Mouse (Mus musculus) mesoderm, embryonic 11.5 days (tissue): ENCODE data around the gene Erich2.

ENCODE experiments used
- DNase-seq: peaks from one replicate; pipeline ENCODE4 v3.0.0-alpha.2; 2012; ENCODE audit warnings: low read depth, low spot score

The Erich2 gene

DNA sequence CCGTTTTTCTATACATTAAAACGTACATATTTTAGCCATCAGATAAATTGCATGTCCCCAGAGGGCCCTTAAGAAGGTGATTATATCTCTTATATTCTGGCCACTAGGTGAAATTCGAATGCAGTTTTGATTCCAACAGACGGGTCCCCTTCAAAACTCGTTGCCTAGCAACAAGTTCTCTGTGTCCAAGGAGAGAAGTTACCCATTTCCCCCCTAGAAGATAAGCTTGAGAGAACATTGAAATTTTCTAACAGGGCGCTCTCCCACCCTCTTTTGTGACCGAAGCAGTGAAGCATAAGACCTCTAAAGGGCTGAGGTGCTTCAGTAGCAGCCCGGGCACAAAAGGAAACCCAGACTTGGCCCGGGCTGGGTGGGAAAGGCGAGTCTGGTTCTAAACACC lies at the start of gene Erich2:
TSS of gene Erich2 (plus strand) at position 324 of the 400 bp plus-strand sequence.
- no peak for DNase-seq

DNA sequence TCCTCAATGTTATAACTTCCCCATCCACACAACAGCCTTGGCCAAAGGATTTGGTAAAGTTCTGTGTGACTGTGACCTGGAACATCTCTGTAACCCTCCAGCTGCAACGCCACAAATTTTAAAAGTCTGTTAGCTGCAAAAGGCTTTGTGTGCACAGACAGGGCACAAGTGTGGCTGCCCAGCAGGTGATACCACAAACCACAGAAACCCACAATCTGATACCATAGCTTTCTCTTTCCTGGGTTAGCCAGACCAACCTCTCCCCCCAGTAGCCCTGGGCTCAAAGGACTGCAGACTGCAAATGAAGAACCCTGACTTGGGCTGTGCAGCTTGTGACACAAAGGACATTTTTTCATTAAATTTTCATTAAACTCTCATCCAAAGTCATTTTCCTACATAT lies 45.0 kb upstream of the Erich2 start:
- DNase-seq: no peak

DNA sequence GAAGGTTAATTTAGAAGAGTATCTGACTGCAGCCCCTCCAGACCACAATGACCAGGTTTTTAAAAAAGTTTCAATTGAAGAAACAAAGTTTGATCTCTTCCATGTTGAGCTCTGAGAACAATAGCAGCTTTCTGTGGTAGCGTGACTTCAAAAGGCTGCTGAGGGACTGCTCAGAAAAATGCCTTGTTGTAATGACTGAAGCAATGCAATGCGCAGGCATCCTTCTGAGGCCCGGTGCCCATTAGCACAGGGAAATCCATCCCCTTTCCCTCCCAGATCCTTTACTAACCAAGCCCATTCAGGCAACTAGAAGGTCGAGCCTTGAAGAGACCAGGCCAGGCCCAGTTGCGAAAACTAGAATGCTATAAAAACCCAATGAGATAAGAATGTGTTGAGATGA lies 37.5 kb upstream of the Erich2 start:
- no peak for DNase-seq

DNA sequence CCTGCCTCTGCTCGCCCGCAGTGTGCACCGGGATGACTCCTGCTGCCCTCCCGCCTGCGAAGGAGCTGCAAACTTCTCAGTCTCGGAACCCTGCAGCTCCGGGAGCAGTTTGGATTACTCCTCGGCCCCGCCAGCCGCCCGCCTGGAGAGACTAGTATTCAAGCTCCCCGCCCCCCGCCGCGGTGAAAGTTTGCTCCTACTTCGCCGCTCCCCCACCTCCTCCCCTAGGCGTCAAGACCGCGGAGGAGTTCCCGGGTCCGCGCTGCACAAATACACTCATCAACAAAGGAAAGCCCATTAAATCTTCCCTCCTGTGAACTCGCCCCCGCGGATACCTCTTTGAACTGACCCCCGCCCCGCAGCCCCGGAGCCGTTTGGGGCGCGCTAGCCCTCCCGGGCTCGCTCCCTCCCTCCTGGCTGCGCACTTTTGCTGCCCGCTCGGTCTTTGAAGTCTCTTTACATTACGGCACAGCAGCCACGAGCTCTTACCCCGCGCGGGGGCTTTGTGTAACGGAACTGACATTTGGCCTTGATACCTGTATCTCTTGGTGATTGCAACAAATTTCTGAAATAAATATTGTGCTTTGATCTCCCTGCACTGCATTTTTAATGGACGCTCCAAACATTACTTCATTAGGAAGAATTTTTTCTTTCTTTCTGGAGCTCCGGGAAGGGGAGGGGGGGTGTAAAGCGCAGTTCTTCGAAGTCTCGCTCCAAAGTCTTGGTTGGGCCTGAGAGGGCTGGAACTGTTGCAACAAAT lies 36.6 kb upstream of the Erich2 start:
- peak; percentile 44 for DNase-seq

DNA sequence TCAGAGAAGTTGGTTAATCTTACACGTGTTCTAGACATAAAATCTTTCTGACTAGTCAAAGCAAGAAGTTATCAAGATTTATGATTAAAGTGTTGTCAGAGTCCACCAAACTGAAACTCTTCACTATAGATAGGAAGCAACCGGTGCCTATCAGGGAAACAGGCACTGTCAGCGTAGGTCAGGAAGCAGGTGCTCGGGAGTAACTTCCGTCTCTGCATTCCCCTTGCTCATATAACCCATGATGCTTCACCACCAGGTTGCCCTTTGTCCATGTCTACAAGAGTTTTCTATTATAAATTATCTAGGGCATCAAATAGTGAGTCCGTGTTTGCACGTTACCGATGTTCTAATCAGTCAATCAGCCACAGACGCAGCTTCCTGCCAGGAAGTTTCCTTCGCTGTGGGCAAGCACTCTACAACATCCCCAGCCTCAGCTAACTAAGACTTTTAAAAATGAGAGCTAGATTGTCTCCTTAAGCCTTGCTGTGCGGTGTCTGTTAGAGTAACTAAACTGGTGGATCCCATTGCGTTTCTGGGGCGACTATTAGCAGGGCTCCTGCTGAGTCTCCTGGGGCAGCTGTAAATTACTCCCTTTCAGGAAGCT lies 10.8 kb upstream of the Erich2 start:
- no peak for DNase-seq

DNA sequence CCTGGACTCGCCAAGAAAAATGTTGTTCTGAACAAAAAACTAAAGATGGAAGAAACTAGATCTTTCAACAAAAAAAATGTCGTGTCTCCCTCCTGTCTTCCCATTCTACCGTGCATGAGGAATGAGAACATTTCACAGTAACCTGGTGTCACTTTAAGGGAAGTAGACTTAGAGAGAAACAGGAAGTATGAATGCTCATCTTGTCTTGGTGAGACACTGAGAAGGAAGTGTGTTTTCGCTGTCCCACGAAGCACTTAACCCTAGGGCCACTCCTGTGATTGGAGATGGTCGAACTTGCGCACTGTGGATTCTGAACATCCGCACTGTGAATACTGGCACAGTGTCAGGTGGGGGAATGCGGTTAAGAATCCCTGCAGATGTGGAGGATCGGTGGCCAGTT lies 5.2 kb upstream of the Erich2 start:
- no peak for DNase-seq

DNA sequence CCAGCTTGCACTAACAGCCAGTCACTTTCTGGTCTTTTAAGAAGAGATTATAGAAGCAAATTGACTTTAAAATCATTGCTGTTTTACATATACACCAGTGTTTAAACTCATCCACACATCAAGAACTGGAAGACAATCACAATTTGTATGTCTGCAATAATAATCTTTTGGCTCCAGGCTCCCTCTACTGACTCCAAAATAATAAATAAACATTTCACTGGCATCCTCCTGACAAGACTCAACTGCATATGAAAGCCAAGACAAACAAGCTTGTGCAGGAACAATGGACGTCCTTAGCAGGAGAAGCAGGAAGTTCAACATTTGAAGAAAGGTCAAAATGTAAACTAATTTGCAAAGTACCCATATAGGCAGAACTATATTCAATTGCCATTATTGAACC lies 3.4 kb upstream of the Erich2 start:
- no peak for DNase-seq

DNA sequence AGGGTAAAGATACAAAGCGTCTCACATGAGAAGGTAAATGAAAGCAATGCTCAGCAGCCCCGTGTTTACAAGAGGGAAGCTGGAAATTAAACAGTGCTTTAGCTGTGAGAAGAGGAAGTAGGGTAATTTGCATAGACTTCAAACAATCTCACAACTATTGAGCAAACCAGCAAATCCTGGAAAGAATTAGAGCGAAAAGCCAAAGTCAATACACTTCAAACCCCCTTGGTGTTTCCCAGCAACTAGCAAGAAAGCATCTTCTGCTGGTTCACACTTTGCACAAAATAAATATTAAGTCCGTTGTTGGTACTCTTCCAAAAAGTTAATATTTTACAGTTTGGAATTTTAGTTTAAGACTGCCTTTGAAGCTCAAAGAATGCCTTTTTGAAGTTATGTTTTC lies 2.7 kb upstream of the Erich2 start:
- DNase-seq: no peak

DNA sequence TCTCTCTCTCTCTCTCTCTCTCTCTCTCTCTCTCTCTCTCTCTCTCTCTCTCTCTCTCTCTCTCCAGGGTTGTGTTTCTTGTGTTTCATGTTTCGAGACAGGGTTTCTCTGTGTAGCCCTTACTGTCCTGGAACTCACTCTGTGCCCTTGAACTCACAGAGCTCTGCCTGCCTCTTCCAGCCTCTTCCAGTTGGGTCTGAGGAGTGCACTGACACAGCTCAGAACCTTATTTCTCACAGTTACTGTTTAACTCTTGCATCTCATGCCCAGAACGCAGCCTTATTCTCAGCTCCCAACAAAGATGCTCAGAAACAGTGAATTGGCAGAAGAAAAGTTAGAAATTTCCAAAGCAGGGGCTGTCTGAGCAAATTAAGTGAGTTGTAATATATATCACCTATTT lies 2.2 kb upstream of the Erich2 start:
- DNase-seq: no peak

DNA sequence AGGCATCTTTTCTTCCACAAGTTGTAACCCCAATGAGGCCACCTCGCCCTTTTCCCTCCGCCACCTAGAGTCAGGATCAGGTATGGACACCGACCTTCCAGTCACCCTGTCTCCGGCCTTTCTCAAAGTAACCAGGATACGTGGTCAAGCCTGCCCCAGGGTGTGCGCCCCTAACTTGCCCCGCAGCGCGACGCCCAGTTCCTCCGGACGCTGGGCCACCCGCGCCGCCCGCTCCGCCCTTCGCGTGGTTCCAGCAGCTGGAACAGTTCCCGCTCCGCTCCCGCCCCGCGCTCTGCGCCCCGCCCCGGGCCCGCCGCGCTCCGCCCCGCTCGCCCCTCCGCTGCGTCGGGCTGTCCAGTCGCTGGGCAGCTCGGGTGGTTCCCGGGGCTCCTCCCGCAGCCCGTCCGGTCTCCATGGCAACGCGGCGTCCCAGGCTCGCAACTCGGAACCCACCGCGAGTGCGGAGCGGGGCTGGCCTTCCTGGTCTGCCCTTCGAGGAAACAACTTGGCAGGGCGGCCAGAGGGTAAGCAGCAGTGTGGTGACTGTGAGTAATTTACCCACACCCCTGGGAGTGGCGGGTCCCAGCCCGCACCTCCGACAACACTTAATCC lies 508 bp downstream of the Erich2 start:
- DNase-seq: peak; percentile 84

DNA sequence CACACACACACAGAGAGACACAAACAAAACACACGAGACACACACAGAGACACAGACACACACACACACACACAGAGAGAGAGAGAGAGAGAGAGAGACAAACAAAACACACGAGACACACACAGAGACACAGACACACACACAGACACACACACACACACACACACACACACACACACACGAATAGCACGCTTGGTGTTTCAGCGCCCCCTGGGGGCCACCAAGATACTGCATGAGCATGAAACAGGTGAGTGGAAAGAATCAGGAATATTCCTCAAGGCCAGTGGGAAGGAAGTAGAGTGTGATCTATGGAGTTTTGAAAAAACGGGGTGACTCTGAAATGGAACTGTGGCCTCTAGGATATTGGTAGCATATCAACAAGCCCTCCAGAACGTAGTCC lies 29.7 kb downstream of the Erich2 start:
- peak; percentile 47 for DNase-seq

DNA sequence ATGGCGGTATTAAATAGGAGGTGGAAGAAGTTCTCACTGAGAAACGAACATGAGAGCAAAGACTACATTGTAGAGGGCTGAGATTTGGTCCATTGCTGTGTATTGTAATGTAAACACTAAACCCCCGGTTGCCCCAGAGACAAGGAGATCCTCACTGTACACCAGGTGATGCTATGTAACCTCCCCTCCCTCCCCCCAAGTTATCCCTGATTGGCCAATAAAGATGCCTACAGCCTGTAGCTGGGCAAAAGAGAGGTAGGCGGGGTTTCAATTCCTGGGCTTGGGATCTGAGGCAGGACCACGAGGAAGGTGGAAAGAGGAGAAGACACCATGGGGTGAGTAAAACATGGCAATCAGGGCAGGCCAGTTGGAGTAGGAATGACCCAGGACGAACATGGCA lies 42.1 kb downstream of the Erich2 start:
- no peak for DNase-seq

DNA sequence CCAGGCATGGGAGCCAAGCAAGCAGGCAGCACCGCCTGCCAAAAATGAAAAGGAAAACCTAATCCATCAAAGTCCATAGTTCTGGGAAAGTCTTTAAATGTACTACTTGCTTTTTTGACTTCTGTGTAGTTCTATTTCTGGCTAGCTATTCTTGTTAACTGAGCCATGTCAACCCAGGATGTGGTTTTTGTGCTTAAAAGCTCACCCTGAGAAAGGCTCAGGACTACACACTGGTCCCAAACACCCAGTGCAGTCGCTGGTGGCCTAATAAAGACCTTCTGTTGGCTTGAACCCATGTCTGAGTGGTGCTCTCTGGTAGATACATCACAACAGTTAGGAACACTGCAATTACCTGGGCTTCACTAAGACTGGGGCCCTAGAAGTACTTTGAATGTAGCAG lies 42.8 kb downstream of the Erich2 start:
- DNase-seq: no peak

DNA sequence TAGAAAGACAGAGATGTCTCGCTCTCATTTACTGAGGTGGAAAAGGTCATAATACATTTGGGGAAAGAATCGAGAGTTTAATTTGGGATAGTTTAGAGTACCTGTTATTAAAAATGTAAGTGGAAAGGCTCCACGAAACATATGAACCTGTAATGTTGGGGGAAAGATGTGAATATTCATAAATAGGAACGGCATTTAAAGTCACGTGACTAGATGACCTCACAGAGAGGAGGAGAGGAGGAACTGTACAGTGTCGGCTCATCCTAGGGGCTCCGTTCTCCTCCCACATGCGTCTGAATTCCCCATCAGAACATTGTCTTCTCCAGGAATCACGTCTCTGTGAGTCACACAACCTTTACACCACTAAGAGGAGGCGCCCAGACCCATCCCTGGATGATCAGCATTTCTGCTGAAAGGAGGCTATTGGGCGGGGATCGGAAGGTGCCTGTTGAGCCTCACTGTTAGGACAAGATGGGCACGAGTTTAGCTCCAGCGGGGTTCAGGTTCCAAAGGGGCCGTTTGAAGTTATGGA lies 43.5 kb downstream of the Erich2 start:
- DNase-seq: no peak

DNA sequence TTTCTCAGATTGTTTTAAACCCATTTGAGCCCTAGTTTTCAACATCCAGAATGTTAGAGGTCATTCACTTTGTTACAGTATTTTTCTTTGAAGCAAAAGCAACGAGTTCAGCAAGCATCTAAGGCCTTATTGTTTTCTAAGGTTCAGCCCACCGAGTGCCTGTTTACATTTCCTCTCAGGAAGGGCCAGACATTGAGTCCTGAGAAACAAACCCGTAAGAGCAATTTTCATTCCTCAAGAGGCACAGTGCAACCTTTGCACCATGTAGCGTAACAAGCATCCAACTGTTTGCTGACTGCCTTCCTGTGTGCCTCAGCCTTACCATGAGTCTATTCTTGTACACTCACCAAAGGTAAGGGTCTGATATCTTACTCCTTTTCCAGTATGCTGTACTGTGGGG lies 44.2 kb downstream of the Erich2 start, which contains the start of gene Gad1:
TSS of gene Gad1 (plus strand) at position 301 of the 400 bp plus-strand sequence.
- DNase-seq: no peak

DNA sequence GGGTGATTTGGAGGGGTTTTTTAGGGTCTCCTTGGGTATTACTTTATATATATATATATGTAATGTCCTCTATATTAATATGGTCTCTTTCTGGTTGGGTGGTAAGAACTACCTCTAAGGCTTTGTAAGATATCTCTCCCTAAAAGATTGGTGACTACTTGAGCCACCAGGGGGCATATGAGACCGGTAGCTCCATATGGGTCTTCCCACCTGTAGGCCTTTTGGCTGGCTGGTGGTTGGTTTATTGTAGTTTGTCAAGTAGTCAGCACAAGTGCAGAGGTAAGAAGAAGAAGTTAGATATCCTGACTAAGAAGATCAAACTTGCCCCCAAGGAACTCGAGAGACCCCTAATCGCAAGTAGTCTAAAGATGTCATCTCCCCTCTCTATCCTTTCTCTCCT lies 45.2 kb downstream of the Erich2 start:
- DNase-seq: no peak

DNA sequence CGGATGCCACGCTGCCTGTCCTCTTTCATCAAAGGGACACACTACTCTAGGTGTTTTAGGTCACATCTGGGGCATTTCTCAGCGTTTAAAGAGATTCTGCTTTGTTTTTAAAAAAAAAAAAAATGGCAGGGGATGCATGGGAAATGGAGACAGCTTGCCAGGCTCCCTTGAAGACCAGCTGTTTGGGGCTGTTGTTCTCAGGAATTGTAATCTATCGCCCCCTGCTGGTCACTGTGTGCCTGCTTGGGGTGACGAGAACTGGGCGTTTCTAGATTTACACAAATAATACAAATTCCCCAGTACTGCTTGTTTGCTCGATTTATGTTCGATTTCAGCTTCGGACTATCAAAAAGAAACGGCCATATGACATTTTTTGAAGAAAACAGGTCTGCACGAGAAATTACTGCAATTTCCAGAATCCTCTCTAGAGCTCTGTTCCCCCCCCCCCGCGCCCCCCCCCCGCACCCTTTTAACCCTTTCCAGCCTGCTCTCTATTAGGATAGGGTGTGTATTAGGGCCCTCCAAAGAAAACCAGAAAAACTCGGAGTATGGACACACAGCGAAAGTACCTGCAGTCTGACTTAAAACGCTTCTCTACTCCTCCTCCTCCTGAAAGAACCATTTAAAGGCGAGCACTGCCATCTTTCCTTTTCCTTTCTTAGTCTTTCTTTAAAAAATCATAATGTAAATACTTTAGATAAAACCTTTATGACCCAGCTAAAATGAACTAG lies 49.7 kb downstream of the Erich2 start:
- DNase-seq: peak; percentile 94

DNA sequence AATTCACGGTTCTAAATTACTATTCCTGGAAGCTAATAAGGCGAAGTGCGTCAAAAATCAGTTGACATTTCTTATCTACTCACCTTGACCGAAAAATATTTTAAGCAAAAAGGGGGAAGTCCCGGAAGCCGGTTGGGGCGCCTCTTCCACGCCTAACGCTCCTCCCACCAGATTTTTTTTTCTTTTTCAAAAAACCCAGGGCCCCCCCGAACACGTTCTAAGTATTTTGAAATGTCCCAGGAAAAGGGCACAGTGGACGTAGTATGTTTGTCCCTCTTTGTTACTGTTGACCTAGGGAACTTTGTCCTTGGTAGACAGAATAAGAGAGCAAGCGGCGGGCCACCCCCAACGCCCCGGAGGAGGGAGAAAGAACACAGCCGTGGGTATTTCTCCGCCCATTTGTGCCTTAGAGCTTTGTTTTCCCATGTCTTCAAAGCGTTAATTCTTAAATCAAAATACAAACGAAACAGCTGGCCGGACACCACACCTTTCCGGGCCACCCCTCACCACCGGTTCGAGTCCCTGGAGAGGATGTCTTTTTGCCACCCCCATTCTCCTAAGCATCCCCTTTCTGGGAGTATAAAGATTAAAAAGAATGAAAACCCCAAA lies 50.3 kb downstream of the Erich2 start:
- DNase-seq: no peak

DNA sequence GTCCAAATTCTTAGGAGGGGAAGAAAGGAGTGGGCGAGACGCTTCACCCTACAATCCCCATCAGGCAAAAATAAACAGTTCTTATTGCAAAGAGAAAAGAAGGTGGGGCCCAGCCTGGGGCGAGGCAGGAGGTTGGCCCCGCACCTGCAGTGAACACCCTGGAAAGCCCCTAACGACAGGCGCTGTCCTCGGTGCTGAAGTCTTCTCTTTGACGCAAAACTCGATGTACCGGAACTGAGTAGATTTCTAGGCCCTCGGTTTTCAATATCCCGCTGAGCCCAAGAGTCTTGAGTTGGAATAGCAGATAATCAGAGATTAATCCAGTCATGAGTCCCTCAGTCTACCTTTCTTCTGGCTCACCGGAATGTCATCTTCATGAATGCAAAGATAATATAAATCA lies 50.9 kb downstream of the Erich2 start:
- peak; percentile 86 for DNase-seq

DNA sequence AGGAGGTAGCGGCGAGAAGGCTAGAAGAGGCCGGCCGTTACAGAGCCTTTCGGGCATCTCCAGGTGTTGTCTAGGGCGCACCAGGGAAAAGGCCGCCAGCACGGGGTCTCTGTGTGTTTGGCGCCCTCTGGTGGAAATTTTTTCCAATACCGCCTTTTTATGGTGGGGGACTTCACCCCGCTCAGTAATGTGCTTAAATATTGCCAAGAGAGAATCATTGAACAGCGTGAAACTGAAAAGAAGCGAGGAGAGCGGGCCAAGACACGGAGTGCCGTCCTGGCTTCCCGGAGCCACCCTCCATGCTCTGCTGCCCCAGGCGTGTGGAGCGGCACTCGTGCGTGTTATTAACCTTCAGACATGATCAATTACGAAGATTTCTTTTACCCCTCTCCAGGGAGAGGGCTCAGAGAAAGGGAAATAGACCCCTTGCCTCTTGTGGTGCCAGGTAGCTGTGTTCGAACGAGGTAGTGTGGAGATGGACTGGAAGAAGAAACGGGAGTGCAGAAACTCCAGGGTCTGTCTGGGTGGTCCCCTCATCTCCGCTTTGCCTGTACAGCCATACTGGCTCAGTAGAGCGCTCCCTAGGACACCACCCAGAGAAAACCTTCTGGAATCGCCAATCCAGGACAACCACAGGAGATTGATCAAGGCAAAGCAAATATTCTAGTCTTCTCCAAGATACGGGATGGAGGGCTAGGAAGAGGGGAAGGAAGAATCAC lies 52.6 kb downstream of the Erich2 start:
- peak; percentile 82 for DNase-seq

DNA sequence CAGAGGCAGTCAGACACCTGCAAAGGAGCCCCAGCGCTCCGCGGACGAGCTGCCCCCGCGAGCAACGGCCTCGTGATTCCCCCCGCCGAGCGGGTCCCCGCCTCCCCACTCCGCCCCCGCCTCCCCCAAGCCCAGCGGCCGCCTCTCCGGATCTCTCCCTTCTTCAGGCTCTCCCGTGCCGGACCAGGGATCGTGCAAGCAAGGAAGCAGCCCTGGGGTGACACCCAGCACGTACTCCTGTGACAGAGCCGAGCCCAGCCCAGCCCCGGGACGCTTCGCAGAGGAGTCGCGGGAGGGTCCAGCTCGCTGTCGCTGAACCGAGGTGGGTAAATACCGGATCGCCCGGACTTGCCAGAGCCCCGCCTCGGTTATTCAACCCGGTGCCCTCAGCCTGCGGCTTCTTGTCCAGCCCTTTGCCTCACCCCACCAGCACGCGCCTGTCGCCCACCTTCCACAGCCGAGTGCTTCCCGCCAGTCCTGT lies 53.4 kb downstream of the Erich2 start:
- DNase-seq: no peak
